Mouse (Mus musculus) adipocyte (in vitro differentiated cells): ENCODE measurements around the gene Zfp597.
A peak's percentile ranks its signal among the peaks of the same experiment; 100 is the strongest.

ENCODE experiments used
- DNase-seq: peaks from one replicate; pipeline ENCODE4 v3.0.0-alpha.2; 2016; ENCODE audit warnings: low spot score

Zfp597 gene

DNA sequence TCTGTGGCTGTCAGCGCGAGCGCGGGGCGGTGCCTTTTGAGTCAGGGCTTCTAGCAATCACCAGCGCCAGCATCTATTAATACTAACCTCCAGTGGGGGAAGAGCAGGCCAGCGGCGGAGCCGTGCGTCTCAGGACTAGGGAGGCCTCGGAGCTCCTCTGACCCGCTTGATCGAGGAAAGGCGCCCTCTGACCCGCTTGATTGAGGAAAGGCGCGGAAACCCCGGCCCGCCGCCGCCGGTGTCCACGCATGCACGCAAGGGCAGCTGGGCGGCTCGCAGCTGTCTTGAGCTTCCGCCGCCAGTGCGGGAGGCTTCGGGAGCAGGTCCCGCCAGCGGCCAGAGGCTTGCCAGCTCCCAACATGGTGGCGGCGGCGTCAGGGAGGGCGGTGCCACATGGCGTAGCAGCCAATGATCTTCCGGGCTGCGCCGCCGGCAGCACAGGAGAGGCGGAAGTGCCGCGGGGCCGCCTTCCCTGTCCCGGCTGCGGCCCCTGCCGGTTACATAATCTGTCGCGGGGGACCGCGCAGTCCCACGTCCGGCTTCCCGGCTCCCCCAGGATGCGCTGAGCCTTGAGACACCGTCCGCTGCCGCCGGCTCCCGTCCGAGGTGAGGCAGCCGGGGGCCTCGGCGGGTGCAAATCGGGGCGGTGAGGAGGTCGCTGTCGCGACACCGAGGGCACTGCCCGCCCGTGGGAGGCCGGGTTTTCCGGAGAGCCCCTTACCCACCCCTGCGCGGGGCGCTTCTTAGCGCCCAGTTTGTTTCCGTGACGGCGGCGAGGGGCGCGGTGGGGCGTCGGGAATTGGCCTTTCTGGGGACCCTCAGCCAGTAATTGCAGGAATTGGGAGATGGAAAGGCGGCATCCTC lies at the start of gene Zfp597, which contains the start of gene Gm20695:
TSS of gene Zfp597 (minus strand) at position 361 of the 864 bp plus-strand sequence.
TSS of gene Gm20695 (plus strand) at position 448 of the 864 bp plus-strand sequence.
- DNase-seq = peak; percentile 95

DNA sequence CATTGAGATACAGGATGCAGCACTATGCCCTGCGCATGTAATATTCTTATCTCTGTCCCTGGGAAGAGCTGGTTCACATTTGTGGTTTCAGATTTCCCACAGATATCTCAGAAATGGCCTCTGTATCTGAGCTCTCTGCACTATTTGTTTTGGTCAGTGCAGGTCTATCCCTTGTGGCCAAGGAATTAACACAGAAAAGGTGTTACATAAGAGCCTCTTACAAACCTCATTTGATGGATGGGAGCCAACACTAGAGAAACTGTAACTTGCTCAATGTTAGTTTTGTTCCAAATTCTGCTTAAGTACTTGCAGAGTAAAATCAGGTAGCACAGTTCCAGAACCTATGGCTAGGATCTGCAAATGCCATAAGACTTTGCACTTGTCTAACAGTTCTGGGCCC lies 49.7 kb upstream of the Zfp597 start:
- DNase-seq = peak; percentile 74

DNA sequence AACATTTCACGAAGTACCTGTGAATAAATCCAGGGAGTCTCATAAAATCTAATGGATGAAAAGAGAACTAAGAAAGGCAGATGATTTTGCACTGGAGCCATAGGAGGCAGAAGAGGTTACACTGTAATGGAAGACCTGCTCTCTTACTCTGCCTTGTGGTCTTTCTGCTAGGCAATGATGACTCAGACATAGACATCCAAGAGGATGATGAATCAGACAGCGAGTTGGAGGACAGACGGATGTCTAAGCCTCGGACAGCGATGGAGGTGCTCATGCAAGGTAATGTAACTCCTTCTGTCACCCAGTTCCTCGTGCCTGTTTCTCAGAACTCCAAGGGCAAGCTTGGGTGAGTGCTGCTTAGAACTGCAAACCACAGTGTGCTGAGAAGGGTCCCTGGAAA lies 49.2 kb upstream of the Zfp597 start:
- no peak for DNase-seq

DNA sequence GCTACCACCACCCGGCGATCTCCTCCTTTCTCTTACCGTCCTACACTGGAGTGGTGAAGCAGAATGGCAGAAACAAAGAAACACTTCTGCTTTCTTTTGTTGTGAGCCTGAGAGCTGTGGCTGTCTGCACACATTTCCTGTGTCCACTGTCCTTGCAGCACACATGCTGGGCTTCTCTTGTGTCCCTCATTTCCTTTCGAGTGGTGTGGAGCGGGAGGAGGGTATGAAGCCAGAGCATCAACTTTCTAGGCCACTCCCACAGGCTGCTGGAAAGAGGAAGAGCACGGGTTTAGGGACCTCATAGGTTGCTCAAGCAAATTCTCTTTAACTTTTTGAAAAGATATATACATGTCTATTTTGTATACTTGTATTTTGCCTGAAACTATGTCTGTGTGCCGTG lies 44.8 kb upstream of the Zfp597 start:
- DNase-seq = no peak

DNA sequence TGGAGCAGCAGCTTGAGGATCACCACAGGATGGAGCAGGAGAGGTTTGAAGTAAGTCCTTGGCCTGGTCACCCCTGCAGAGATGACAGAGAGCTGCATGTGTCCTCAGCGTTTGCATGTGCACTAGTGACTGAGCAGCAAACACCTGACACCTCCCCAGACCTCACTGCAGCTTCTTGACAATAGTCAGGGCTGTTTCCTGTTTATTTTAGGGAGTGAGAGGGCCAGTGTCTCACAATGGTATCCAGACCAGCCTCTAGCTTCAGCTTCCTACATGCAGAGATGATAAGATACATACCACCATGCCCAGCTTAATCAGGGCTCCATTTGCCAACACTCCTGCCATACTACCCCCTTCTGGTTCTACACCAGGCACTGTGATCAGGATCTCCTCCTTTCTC lies 44.2 kb upstream of the Zfp597 start:
- DNase-seq = no peak

DNA sequence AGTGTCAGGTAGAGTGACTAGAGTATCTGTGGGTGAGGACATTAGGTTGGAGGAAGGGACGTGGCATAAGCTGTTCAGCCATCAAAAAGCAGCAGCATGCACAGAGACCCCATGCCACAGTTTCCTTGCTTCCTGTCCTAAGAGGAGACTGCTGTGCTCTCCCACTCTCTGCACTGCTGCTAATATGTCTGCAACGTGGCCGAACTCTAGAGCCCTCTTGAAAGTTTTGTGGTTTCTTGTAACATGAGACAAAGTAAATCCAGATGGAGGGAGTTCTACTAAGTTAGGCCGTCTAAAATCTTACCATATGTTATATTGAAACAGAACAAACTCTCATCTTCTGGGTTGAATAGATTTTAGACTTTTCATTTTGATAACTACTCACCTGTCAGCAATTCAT lies 39.6 kb upstream of the Zfp597 start:
- no peak for DNase-seq

DNA sequence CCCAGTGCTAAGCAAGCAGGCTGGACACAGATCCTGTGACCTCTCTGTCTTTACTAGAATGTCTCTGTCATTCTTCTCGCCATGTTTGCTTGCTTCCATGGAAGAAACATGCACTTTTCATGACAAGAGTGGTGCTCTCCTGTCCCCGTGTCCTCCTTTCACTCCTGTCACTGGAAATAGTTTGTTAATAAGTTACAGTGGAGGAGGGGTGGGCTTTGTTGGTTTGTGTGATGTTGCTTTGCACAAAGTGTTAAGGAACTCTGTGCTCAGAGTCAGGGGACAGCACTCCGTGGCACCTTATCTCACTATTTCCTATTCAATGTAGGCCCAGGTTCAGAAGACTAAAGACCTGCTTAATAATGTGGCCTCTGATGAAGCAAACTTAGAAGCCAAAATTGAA lies 39.2 kb upstream of the Zfp597 start:
- DNase-seq = no peak

DNA sequence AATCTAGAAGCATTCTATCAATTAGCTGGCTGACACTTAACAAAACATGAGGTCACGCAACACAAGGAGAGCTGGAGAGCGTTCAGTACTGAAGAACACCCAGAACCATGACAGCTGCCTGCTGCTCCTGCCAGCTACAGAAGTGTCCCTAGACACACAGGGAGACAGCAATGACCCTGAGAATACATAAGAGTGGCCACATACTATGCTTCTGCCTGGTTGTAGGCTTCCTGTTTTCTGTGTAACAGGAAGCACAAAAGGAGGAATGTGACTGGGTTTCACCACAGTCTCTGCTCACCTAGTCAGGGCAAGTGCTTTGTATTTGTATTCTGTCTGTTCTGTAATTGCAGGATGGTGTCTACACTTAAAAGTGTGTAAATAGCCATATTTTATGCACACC lies 36.4 kb upstream of the Zfp597 start:
- no peak for DNase-seq

DNA sequence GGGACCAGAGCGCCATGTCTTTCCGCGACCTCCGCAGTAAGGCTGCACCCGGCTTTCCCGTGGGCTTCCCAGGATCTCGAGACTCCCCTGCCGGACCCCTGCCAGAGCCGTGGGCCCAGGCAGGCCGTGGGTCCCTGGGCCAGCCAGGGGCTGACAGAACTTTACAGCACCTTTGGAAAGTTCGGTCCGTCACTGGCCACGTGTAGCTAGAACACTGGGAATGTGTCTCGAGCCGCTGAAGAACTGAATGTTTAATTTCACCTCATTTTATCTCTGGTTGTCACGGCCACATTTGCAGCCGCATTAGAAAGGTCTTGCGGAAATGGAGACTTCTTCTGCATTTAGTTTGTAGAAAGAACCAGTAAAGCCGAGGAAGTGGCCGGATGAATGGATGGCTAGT lies 24.8 kb upstream of the Zfp597 start:
- no peak for DNase-seq

DNA sequence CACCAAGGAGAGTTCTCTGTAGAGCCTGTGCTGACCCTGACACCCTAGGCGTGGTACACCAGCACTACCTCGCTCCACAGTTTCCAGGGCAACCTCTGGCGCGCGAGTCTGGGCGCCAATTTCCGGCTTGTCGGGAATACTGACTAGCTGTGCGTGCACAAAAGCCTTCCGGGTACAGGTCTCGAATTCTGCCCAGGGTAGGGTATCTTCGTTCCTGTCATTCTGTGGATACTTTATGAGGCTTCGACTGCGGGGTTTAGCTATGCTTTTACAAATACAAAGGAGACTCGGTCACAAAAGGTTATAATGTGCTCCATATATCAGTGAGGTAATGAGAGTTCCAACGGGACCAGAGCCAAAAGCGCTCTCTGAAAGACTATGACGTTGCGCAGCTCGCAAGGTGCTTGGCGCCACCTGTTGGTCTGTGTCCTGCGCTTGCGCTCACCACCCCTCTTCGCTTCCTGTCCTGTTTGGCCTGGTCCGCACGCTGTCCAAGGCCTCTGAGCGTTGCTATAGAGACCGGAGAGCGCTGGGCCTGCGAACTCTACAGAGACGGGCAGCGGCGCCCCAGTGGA lies 24.3 kb upstream of the Zfp597 start, which contains the start of the genes 1700037C18Rik and Cluap1:
TSS of gene 1700037C18Rik (minus strand) at position 153 of the 575 bp plus-strand sequence.
TSS of gene Cluap1 (plus strand) at position 265 of the 575 bp plus-strand sequence.
- peak; percentile 98 for DNase-seq

DNA sequence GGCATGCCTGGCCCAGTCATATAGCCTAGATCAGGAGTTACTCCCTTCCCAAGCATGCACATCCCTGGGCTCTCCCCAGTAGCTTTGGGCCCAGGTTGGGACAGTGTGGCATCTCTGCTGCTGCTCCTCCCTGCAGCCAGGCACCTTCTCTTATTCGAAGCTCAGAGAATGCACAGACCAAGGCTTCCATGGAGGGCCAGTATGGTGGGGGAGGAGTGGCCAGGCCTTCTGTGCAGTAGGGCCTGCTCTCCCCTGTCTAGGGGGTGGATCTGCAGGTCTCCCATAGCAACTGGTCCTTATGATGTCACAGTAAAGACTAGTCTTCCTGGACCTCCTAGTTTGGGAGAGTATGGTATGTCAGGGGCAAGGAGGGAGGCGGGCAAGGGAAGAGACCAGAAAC lies 23.1 kb upstream of the Zfp597 start:
- no peak for DNase-seq

DNA sequence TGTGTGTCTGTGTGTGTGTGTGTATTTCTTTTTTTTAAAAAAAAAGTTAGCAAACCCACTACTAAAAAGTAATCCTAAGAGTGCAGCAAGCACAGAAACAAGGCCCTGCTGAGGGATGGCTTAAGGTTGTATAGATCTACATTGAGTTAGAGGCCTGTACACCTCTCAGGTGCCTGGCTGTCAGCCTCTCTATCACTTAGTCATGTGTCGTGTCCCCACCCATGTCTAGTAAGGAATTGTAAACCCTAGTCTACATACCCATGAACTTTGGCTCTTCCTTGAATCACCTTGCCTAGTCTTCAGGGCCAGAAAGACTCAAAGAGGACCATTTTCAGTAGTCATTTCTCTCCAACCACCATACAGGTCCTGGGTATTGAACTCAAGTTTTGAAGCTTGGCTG lies 12.2 kb upstream of the Zfp597 start:
- DNase-seq = no peak

DNA sequence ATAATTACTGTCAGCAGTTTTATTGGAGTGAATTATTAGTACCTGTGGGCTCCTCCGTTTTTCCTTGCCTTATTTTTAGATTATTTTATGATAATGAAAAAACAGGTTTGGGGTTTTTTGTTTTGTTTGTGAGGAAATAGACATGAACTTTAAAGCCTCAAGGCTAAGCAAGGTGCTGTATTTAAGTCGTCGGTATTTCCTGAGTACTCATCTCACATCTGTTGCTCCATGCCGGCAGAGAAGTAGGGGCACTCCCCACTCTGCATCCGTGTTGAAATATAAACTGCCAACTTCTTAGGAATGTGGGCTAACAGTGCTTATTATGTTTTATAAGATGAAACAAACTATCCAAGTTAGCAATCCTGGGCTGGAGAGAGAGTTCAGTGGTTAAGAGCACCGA lies 11.7 kb upstream of the Zfp597 start:
- DNase-seq = no peak

DNA sequence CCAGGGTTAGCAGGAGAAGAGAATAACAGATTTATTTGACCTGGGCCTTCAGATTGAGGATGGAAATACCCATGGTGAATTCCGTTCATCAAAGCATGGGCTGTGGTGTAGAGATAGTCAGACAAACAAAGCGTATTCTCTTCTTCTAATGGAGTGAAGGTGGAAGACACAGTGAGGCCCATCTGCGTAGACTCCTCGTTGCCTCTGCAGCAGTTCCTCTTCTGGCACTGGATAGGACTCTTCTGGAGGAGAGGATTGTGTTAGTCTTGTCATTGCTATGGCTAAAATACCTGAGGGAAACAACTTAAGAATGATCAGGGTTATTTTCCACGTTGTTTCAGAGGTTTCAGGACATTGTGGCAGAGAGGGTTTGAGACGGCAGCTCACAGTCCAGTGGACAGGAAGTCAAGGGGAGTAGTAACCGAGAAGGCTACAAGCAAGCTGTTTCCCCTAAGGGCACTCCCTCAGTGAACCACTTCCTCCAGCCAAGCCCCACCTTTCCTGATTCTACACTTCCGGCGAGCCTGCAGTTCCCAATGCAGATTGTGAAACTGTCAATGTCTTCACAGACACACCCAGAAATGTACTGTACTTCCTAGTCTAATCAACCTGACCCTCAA lies 10.9 kb upstream of the Zfp597 start:
- DNase-seq = no peak

DNA sequence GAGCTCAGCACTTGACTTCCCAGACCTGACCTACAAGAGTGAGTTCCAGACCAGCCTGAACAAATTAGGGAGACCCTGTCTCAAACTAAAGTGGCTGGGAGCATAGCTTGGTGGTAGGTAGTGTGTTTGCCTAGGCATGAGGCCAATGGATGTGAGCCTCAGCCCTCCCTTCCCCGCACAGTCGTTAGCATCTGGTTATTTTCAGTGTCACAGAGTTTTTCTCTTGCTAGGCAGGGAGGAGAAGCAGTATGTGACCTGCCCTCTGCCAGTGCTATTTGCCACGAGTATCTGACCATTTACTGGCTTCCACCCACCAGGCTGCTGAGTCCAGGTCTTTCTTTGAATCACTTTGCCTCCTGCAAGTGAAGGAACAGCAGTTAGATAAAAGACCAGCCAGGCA lies 9.4 kb upstream of the Zfp597 start:
- no peak for DNase-seq

DNA sequence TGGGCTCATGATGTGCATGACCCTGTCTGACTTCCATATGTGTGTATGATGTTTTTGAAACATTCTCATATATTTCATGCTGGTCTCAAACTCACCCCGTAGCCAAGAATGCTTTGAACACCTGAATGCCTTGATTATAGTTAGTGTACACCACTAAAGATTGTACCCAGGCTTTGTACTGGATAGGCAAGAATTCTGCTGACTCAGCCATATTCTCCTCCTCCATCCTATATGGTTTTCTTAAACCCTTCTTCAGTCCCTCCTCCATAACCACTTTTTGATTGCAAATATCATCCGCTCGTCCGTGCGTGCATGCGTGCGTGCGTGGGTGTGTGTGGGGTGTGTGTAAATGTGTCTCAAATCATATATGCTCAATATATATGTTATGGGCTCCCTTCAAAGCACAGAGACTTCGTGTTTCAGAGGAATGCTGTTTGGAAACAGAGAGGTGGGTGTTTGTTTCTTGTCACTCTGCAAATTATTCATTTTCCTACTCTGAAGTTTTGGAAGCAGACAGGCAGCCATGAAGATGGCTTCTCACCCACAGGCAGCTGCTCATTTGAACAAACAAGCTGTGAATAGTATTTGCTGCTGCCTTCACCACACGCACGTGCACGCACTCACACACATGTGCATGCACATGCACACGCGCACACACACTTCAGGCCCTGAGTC lies 7.4 kb upstream of the Zfp597 start:
- no peak for DNase-seq

DNA sequence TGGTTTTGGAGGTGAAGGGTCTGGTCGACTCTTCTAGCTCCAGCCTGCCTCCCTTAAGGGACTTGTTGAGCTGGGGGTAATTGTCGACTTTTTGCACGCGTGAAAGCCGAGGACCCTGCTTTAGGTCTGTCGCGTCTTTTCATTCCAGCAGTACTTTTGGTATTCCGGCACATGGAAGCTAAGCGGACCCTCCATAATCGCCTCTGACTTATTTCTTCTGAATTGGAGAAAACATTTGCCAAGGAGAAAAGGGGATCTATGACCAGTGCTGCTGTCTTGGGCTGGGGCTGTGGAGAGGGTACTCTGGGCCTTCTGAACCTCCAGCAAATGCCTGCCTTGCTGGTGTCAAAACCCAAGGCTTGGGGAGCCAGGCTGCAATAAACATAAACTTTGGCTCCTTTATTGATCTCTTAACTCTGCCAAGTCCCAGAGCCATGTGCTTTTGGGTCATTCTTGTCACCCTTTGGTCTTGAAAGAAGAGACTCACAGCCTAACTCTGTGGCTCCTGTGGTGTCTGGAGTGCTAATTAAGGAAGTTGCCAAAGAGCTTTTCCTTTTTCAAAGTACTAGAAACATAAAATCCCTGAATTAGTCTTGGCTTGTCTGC lies 807 bp upstream of the Zfp597 start:
- DNase-seq = peak; percentile 70

DNA sequence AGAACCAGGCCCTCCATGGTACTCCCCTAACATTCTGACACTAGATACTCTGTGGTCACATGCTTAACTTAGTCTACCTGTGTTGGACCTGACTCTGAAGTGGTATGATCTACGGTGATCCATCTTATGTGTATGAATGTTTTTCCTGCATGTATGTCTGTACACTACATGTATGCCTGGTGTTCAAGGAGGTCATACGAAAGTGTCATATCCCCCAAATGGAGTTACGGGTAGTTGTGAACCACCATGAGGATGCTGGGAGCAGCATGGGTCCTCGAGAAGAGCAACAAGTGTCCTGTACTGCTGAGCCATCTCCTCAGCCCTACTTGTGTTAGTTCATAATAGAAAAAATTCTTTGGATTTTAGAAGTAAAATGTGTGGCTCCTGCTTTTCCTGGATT lies 8.0 kb downstream of the Zfp597 start:
- DNase-seq = no peak

DNA sequence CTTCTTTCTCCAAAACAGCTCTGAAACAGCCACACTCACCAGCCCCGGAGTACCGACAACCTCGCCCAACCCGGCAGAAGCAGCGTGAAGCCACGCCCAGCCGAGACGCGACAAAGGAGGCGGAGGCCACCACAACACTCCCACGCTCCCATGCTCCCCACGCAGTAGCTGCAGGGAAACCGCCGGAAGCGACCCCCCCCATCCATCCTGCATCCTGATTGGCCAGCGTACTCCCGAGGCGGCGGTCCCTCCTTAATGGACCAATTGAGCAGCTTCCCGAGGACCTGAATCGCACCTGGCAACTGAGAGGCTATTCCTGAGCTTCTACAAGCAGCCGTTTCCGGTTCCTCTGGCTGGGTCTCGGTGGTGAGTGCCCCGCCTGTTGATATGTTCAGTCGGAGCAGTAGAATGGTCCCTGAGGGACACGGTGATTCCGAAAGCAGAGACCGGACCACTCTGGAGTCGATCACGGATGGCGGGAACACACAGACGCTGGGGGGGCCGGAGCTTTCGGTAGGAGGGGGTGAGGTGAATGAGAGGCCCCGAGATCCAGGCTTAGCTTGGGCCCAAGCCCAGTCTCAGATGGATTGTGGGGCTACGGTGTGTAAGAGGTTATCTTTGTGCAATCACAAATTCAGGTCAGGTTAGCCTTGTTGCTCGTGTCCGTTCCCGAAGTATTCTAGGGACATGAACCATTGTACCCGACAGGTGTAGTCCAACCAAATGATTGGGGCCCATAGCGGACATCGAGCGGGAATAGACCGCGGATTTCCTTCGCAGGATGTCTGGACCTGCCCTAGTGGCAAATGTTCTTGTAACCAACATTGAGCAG lies 11.9 kb downstream of the Zfp597 start, which contains the start of gene Naa60:
TSS of gene Naa60 (plus strand) at position 160 of the 832 bp plus-strand sequence.
- peak; percentile 31 for DNase-seq

DNA sequence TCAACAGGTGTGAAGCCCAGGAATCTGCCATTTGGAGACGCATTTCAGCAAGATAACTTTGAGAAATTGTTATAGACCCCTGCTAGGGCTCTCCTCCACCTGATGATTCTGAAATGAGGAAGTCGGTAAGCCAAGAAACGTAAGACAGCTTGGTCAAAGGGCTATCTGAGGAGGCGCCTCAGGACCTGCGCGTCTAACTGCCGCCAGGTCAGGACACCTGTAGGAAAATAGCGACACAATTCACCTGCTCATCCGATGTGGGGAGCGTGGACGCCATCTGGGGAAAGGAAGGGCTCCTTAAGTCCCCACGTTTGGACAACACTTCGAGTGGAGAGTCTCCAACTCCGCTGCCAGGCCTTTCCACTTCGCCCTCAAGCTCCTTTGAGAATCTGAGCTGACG lies 12.5 kb downstream of the Zfp597 start:
- DNase-seq = no peak

DNA sequence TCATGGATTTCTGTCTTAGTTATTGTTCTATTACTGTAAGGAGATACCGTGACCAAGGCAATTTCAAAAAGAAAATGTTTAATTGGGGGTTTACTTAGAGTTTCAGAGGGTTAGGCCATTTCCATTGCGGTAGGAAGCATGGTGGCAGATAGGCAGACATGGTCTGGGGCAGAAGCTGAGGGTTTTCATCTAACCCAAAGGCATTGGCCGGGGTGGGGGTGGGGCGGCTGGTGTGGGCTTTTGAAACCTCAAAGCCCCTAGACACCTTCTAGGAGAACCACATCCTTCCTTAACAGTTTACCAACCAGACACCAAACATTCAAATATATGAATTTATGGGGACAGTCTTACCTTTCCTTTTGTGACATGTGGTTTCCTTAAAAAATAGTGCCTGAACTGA lies 25.1 kb downstream of the Zfp597 start:
- no peak for DNase-seq
